Mouse (Mus musculus) lung, embryonic 16.5 days (tissue): Measurements from ENCODE around the gene Alg5. TPM values are rescaled to one million over a fixed set of nuclear protein-coding genes. Genes with fewer than 3 reads are reported as not detected.

ENCODE experiments used
- ATAC-seq: fragments of 200-750 bp; cut with Nextera tagmentation; 2 replicates; pipeline ENCODE4 v1.8.0; 2017; ENCODE audit warnings: low read depth, mild to moderate bottlenecking, moderate library complexity
- H3K27ac ChIP-seq: fragments of 300-500 bp; sonication (generic); 2 replicates; pipeline ENCODE4 v1.5.1; 2014; ENCODE audit warnings: mild to moderate bottlenecking, control low read depth, low read length
- H3K27me3 ChIP-seq: fragments of 300-500 bp; sonication (generic); 2 replicates; pipeline ENCODE4 v1.6.1; 2014; ENCODE audit warnings: low read depth, low read length, mixed read lengths; ENCODE audit not compliant: control insufficient read depth, insufficient read depth
- H3K36me3 ChIP-seq: fragments of 300-500 bp; sonication (generic); 2 replicates; pipeline ENCODE4 v1.6.1; 2014; ENCODE audit warnings: low read length; ENCODE audit not compliant: control insufficient read depth, insufficient read depth
- H3K4me1 ChIP-seq: fragments of 300-500 bp; sonication (generic); replicated peaks from 2 replicates; pipeline ENCODE4 v1.6.1; 2014; ENCODE audit warnings: low read length, mixed read lengths; ENCODE audit not compliant: control insufficient read depth, insufficient read depth
- H3K4me2 ChIP-seq: fragments of 300-500 bp; sonication (generic); 2 replicates; pipeline ENCODE4 v1.6.1; 2014; ENCODE audit warnings: low read depth, low read length, control low read depth
- H3K4me3 ChIP-seq: fragments of 300-500 bp; sonication (generic); 2 replicates; pipeline ENCODE4 v1.5.1; 2014; ENCODE audit warnings: mild to moderate bottlenecking, low read length, control low read depth
- H3K9ac ChIP-seq: fragments of 300-500 bp; sonication (generic); 2 replicates; pipeline ENCODE4 v1.6.1; 2014; ENCODE audit warnings: low read length, control low read depth
- H3K9me3 ChIP-seq: fragments of 300-500 bp; sonication (generic); 2 replicates; pipeline ENCODE4 v1.6.1; 2016; ENCODE audit warnings: low read length; ENCODE audit not compliant: control insufficient read depth
- WGBS: fragments of 180-500 bp; shearing (Covaris S2); extraction: QIAGEN DNeasy Blood & Tissue Kit; methylation state at CpG from one replicate; pipeline ENCODE4 v1.1.7; 2014; 5-methylcytosine and 5-hydroxymethylcytosine counted together
- polyA plus RNA-seq: library from polyadenylated mRNA; unstranded; fragments of >200 nt; fragmentation: Nextera tagmentation; extraction: Ambion mirVana; gene quantifications from 2 replicates; pipeline ENCODE4 v1.2.1, GENCODE M21; 2015

The Alg5 gene
- polyA plus RNA-seq, 1 experiment from 2014 or later = 51.9 TPM

DNA sequence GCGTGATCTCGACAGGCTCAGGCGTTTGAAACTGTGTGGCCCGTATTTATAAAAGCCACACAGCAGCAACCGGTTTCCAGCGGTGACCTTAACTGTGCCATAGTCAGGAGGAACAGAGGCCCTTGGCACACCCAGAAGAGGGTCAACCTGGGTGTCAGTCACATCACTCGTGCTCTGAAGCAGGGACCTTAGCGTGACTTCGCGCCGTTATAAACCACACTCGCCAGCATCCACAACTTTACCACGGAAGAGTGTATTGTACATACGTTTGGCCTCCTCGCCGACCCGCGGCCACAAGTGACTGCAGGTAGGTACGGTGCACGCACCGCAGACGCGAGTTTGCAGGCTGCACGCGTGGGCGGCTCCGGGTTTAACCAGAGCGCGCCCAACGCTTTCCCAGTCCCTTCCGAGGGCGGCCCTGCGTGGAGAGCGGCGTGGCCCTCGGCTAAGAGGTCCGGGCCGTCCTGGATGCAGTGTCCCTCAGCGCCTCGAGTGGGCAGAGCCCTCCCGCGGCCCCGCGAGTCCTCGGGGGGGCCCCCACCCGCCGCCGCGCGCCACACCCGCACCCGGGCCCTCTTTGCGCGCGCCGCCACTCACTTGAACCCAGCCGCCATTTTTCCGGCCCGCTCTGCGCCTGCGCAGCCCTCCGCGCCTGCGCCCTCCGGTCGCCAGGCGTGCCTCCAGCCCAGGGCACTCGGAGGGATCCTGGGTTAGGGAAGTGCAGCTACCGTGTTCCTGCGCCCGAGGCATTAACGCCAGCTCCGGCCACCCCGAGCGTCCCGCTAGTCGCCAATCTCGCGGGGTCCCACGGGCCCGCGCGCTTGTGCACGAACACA lies 710 bp upstream of the Alg5 start:
- peak overlapping the region; percentile 83 for H3K4me2 ChIP-seq
- ATAC-seq = peak; percentile 94
- peak overlapping the region; percentile 97 for H3K9ac ChIP-seq
- H3K36me3 ChIP-seq = peaks cover 20% of the 10 kb centered on the region
- peak overlapping the region; percentile 89 for H3K4me3 ChIP-seq
- peak overlapping the region; percentile 100 for H3K27ac ChIP-seq
- no peaks in the 10 kb centered on the region; the same call in 1 of the 2 replicates for H3K4me1 ChIP-seq
- WGBS = under 1% methylated on average over 62 of the region's 84 CpGs
- H3K9me3 ChIP-seq = no peaks in the 10 kb centered on the region
- no peaks in the 10 kb centered on the region for H3K27me3 ChIP-seq

DNA sequence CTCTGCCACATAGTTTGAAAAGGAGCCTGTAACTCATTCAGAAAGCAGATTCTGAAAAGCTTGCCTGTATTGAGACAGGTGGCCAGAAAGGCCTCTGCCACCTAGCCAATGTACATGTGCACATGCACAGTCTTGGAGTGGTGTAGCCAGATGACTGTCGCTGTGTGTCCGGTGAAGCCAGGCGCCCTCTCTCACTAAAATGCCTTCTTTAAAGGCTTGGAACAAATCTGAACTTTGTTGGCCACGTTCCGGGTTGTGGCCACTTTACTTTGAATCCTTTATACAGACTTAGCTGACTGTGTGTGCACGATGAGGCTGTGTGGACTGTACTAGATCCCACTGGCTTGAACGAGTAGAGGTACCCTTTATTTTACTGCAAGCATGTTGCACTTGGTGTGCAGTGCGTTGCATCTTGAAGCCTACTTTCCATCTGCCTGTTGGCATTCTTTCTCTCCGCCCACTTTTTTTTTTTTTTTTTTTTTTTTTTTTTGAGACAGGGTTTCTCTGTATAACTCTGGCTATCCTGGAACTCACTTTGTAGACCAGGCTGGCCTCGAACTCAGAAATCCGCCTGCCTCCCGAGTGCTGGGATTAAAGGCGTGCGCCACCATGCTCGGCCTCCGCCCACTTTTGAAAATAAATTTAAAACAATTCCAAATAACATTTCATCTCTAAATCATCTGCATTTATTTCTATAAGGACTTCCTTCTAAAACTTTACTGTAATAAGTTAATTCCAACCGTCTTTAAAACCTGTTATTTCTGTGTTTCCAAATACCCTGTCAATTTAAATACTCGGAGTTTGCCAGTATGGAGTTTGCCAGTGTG lies 975 bp downstream of the Alg5 start:
- peak overlapping the region; percentile 100; the same call in 1 of the 2 replicates for H3K27ac ChIP-seq
- peaks cover 19% of the 10 kb centered on the region for H3K36me3 ChIP-seq
- H3K9ac ChIP-seq = peak overlapping the region; percentile 97
- no peaks in the 10 kb centered on the region; the same call in 1 of the 2 replicates for H3K4me1 ChIP-seq
- no peaks in the 10 kb centered on the region for H3K9me3 ChIP-seq
- H3K27me3 ChIP-seq = no peaks in the 10 kb centered on the region
- ATAC-seq = no peak
- WGBS = 47% methylated on average over 18 of the region's 18 CpGs
- peak overlapping the region; percentile 89 for H3K4me3 ChIP-seq
- H3K4me2 ChIP-seq = peak overlapping the region; percentile 83

DNA sequence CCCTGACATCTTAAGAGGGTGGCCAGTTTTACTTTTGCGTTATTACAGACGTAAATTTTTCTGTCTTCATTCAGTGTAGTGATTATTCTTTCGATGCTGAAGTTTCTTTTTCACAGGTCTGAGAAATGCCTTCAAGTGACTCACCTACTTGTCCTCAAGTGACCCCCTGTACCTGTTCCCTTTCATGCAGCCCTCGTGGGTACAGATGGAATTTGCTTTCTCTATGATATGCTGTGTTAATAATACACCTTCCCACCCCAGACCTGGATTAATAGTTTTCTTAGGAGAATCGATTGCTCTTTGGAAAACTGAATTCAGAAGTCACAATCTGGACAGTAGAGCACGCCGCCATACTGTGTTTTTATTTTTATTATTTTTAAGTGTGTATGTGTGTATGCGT lies 2.0 kb downstream of the Alg5 start:
- no peaks in the 10 kb centered on the region for H3K27me3 ChIP-seq
- H3K4me1 ChIP-seq = no peaks in the 10 kb centered on the region; the same call in 1 of the 2 replicates
- ATAC-seq = no peak
- H3K4me3 ChIP-seq = no peak overlapping the region
- H3K9me3 ChIP-seq = no peaks in the 10 kb centered on the region
- 83% methylated on average over 8 of the region's 8 CpGs for WGBS
- no peak overlapping the region for H3K27ac ChIP-seq
- H3K36me3 ChIP-seq = peaks cover 26% of the 10 kb centered on the region
- H3K4me2 ChIP-seq = no peak overlapping the region
- H3K9ac ChIP-seq = no peak overlapping the region

DNA sequence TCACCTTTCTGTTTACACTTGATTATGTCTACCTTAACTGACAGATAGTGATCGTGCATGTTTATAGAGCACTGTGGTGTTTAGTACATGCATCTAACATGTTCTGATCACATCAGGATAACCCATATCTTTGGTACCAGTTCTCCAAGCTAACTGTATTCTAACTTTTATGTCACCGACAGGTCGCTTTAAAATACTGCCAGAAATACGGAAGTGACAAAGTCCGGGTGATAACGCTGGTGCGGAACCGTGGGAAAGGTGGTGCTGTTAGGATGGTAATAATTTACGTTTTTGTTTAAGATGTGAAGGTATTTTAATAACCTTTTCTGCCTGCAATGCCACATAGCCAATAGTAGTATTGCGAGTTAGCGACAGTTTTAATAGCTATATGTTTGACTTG lies 6.6 kb downstream of the Alg5 start:
- 94% methylated on average over 11 of the region's 11 CpGs for WGBS
- H3K4me1 ChIP-seq = no peaks in the 10 kb centered on the region
- no peak overlapping the region for H3K4me2 ChIP-seq
- H3K4me3 ChIP-seq = no peak overlapping the region
- no peak for ATAC-seq
- H3K9me3 ChIP-seq = no peaks in the 10 kb centered on the region
- H3K27ac ChIP-seq = no peak overlapping the region
- H3K36me3 ChIP-seq = peaks cover 48% of the 10 kb centered on the region
- no peak overlapping the region for H3K9ac ChIP-seq
- H3K27me3 ChIP-seq = no peaks in the 10 kb centered on the region

DNA sequence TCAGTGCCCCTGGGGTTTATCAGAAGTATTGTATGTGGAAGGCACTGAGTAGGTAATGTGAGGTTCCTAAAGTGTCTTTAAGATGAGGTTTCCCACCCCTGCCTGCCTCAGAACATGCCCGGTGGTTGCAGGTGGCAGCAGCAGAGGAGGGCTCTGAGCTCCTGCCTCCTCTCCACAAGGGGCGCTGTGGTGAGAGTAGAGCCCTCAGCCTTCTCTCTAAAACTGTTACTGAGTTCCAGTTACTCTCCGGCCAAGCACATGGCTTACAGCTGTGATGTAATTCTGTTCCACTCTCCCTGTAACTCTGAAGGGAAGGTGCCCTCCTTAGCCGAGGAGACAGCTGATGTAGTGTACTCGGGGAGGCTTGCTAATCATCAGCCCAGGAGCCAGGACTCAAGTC lies 10.5 kb downstream of the Alg5 start:
- H3K9me3 ChIP-seq = no peaks in the 10 kb centered on the region
- H3K4me1 ChIP-seq = no peaks in the 10 kb centered on the region
- H3K4me2 ChIP-seq = no peak overlapping the region
- H3K27ac ChIP-seq = no peak overlapping the region
- peaks cover 65% of the 10 kb centered on the region for H3K36me3 ChIP-seq
- H3K27me3 ChIP-seq = no peaks in the 10 kb centered on the region
- 55% methylated on average over 5 of the region's 5 CpGs for WGBS
- H3K9ac ChIP-seq = no peak overlapping the region
- H3K4me3 ChIP-seq = no peak overlapping the region
- peak; percentile 20; the same call in 1 of the 2 replicates for ATAC-seq

DNA sequence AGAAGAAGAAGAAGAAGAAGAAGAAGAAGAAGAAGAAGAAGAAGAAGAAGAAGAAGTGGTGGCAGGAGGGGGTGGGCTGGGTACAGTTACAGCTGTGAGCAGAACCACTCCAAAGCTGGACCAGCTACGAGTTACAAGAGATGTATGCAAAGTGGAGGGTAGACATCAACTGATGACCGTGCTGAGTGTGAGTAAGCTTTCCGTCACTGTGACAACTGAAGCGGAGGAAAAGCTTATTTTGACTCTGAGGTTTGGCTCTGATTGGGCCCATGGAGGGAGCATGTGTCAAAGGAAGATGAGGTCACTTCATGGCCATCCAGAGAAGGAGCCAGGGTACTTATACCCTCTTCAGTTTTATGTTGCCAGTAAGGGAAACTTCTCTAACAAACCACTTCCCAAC lies 18.1 kb downstream of the Alg5 start:
- H3K4me2 ChIP-seq = no peak overlapping the region
- no peaks in the 10 kb centered on the region; the same call in 1 of the 2 replicates for H3K27me3 ChIP-seq
- no peak overlapping the region for H3K4me3 ChIP-seq
- no peak overlapping the region for H3K27ac ChIP-seq
- no peaks in the 10 kb centered on the region for H3K9me3 ChIP-seq
- no peak overlapping the region for H3K9ac ChIP-seq
- peaks cover 21% of the 10 kb centered on the region for H3K36me3 ChIP-seq
- 61% methylated on average over 4 of the region's 4 CpGs for WGBS
- H3K4me1 ChIP-seq = peaks cover 20% of the 10 kb centered on the region
- no peak for ATAC-seq

DNA sequence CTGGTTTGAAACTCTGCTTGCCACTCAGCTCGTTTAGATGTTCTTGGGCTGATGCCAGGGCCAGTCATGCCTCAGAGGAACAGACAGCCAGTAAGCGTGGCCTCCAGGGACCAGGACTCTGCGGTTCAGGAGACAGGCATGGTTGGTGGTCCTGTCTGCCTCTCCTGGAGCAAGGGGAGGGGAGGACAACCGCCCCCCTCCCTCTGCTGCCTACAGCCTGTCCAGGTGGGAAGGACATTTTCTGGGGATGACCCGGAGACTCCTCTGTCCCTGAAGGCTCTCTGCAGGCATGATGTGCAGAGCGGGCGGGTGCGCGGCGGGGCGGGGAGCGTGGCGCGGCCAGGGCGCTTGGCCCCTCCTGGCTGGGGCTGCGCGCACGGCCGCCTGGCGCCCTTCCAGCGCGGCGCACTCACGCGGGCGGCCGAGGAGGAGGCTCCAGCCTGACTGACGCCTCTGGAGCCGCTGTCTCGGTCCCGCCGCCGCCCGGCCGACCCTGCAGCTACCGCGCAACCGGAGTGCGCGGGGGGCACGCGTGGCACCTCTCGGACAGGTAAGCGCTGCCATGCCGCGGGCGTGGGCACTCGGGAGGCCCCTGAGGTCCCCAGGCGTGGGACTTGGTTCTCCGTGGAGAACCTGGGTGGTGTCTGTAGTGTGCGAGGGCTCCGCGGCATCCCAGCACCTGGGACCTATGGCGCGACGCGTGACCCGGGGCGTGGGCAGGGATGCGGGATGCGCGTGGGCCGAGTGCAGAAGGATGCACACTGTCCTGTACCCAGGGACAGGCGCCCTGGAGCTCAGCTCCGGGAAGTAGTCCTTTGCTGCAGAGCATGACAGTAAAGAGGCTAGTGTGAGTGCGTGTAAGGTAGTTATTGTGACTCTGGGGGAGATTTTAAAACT lies 20.1 kb downstream of the Alg5 start, which contains the start of gene Smad9:
TSS of gene Smad9 (plus strand) at position 438 of the 897 bp plus-strand sequence.
- H3K4me3 ChIP-seq = peak within 1 kb of the TSS; percentile 82
- no peaks in the 10 kb centered on the region; the same call in 1 of the 2 replicates for H3K27me3 ChIP-seq
- H3K9ac ChIP-seq = peak within 1 kb of the TSS; percentile 85
- WGBS = under 1% methylated on average over 40 of the region's 66 CpGs
- H3K9me3 ChIP-seq = no peaks in the 10 kb centered on the region
- ATAC-seq = peak; percentile 90
- H3K36me3 ChIP-seq = peaks cover 6% of the 10 kb centered on the region
- peak within 1 kb of the TSS; percentile 98 for H3K4me2 ChIP-seq
- peaks cover 22% of the 10 kb centered on the region for H3K4me1 ChIP-seq
- H3K27ac ChIP-seq = peak within 1 kb of the TSS; percentile 88

DNA sequence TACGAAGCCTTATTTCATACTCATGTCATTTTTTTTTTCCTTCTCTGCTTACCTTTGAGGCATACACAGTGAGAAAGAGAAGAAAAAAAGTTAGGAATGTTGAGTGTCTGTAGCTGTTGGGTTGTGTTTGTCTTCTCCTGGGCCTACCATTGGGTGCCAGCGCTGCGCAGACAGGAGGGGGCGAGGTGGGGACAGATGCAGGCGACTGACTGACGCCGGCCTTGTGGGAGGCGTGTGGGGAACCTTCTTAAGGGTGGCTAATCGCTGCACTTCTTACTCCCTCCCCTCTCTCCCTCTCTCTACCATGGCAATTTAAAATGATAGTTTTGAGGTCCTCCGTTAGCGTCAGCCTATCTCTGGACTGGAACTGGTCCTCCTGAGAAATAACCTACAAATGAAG lies 20.7 kb downstream of the Alg5 start:
- Histone ChIP-seq H3K9me3 (no peaks in the 10 kb centered on the region), H3K27ac (peak overlapping the region; percentile 88), H3K4me2 (peak overlapping the region; percentile 98), H3K36me3 (peaks cover under 1% of the 10 kb centered on the region), H3K9ac (peak overlapping the region; percentile 85), H3K27me3 (no peaks in the 10 kb centered on the region; the same call in 1 of the 2 replicates), H3K4me3 (peak overlapping the region; percentile 82), H3K4me1 (peaks cover 29% of the 10 kb centered on the region)
- WGBS = 0% methylated on average over 11 of the region's 11 CpGs
- ATAC-seq = peak; percentile 76
